Mouse (Mus musculus) ES-E14 (cell line): ENCODE measurements around the gene Agap2.

ENCODE experiments used
- MAFK ChIP-seq: IDR thresholded peaks from 2 replicates; pipeline ENCODE4 v1.6.1; 2014; ENCODE audit warnings: mild to moderate bottlenecking, low read depth, low read length, inconsistent platforms; ENCODE audit not compliant: insufficient read depth
- ZNF384 ChIP-seq: IDR thresholded peaks from 2 replicates; pipeline ENCODE4 v1.6.1; 2012; ENCODE audit warnings: low read depth, low read length, inconsistent platforms

DNA sequence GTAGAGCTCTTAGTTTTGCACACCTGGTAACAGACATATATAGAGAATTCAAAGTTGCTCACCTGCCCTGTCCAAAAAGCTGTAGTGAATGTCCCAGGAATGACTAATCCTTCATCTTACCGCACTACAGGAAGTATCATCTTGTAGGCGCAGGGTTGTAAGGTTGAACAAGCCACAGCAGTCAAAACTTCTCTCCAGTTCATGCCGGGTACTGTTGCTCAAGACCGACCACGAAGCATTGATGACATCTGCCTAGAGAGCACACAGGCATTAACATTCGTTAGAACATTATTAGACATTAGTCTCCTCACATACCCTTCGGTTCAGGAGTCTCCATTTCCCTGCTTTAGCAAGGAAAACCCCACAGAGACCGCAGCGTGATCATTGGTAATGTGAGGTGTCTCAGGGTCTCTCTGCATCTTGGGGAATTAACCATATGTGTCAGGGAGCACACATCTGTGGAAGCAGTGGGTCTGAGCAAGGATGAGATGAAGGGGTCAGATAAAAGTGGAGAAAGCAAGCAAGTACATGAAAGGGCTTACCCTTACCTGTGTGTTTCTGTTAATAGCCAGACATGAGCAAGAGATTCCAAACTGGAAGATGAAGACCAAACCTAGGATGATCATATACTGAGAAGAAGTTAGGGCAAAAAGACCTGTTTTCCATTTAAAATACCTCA is 6.6 kb upstream of the Agap2 start:
- no peak for TF ChIP-seq ZNF384
- no peak for TF ChIP-seq MAFK
